Mouse (Mus musculus): Measurements from ENCODE around the gene Spsb1. TPM values are rescaled to one million over a fixed set of nuclear protein-coding genes. Genes with fewer than 3 reads are reported as not detected.
A peak's percentile ranks its signal among the peaks of the same experiment; 100 is the strongest.

The Spsb1 gene
- polyA plus RNA-seq, 1 experiment from 2014 or later = 15.6 TPM

DNA sequence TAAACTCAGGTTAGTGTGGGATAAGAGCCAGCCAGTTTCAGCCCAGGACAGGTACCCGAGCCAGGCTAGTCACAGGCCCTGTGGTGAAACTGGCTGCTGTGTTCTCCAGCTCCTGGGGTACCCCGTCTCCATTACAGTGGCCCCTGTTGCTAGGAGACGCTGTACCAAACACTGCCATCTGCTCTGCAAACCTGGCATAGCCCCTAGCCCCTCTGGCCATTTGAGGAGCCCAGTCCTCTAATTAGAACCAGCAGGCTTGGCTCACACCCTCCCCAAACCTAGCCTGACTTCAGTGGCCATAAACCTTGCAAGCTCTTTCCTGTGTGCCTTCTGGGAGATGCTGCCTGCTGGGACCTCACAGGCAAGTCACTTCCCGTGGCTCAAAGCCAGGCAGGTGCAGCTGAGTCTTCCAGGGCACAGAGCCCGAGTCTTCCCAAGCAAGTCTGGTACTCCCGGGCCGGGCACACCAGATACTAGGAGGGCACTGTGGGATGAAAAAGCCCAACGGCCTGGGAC lies 78.8 kb downstream of the Spsb1 start:
- no peaks in the 10 kb centered on the region for H3K36me3 ChIP-seq
- no peak overlapping the region for H3K9ac ChIP-seq
- no peak overlapping the region for H3K4me2 ChIP-seq
- H3K27ac ChIP-seq = no peak overlapping the region
- ATAC-seq (ENCODE audit: insufficient read depth, low FRiP score, low read depth) = no peak
- H3K4me3 ChIP-seq (replicated peaks) = no peak overlapping the region
- 58% methylated on average over 8 of the region's 8 CpGs for WGBS
- peaks cover 30% of the 10 kb centered on the region for H3K4me1 ChIP-seq
- no peaks in the 10 kb centered on the region for H3K27me3 ChIP-seq (replicated peaks)
- no peaks in the 10 kb centered on the region for H3K9me3 ChIP-seq

DNA sequence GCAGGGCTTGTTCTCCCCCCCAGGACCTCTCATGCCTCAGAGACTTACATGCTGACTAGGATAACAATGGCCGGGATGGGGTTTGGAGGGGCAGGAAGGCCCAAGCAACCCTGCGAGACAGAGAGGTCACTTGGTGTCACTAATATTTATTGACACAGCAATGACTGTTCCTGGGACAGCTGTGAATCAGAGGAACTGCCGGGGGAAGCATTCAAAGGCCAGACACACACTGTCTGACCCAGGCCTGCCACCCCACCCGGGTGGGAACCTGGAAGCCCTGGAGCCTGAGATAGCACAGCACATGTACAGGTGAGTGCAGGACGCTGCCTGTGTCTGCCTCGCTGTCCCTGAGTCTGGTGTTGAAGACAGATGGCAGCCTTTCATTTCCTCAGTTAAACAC lies 79.5 kb downstream of the Spsb1 start:
- 36% methylated on average over 6 of the region's 6 CpGs for WGBS
- no peaks in the 10 kb centered on the region for H3K27me3 ChIP-seq (replicated peaks)
- peaks cover 30% of the 10 kb centered on the region for H3K4me1 ChIP-seq
- H3K9me3 ChIP-seq = no peaks in the 10 kb centered on the region
- no peak overlapping the region for H3K27ac ChIP-seq
- ATAC-seq (ENCODE audit: insufficient read depth, low FRiP score, low read depth) = no peak
- no peaks in the 10 kb centered on the region for H3K36me3 ChIP-seq
- no peak overlapping the region for H3K4me3 ChIP-seq (replicated peaks)
- H3K9ac ChIP-seq = no peak overlapping the region
- H3K4me2 ChIP-seq = no peak overlapping the region

DNA sequence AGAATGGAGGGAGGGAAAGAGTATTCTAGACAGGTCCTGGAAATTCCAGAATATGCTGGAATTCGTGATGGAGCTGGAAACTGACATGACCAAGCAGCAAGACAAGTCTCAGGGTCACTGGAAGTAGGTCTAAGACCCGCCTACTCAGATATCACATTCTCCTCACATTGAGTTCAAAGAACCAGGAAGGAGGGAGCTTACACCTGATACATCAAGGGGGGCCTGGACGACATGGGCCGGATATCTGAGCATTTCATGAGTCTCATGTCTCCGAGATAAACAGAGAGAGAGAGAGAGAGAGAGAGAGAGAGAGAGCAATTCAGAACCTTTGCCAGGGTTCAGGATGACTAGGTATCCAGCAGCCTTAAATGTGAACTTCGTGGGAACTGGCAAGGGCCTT lies 82.6 kb downstream of the Spsb1 start:
- ATAC-seq (ENCODE audit: insufficient read depth, low FRiP score, low read depth) = no peak
- Histone ChIP-seq H3K4me3 (replicated peaks) (no peak overlapping the region), H3K4me2 (no peak overlapping the region), H3K9ac (no peak overlapping the region), H3K27ac (no peak overlapping the region), H3K4me1 (peaks cover 15% of the 10 kb centered on the region), H3K27me3 (replicated peaks) (no peaks in the 10 kb centered on the region), H3K9me3 (no peaks in the 10 kb centered on the region), H3K36me3 (no peaks in the 10 kb centered on the region)
- WGBS = 58% methylated on average over 6 of the region's 6 CpGs

DNA sequence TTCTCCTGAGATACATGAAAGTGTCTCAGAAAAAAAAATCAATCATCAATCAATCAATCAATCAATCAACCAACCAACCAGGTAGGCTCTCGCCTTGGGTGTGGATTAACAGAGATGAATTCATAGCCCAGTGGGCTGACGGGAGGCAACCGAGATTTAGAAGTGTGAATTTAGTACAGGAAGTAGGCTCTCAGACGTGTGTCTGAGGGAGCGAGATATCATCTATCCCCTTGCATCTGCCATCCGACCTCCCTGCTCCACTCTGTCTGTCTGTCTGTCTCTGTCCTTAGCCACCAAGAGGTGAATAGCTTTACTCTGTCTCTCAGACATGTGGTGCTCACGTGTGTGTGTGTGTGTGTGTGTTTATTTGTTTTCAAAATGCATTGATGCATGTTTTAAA lies 83.3 kb downstream of the Spsb1 start:
- H3K27ac ChIP-seq = no peak overlapping the region

DNA sequence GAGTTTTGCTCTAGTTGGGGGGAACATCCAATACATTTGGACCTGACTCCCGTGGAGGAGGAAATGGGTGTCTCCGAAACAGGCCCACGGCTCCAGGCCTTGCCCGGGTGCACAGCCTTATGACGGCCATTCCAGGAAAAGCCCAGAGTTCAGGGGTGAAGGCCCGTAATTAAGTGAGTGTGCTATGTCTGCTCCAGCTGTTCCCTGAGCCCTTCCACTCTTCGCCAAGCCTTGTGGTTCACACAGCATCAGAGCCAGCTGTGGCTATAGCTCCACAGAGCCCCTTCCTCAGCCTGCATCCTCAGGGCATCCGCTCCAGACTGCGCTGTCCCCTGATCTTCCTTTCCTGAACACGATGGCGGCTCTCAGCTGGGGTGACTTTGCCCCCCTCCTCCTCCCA lies 83.8 kb downstream of the Spsb1 start:
- no peak for ATAC-seq (ENCODE audit: insufficient read depth, low FRiP score, low read depth)
- no peak overlapping the region for H3K4me2 ChIP-seq
- no peaks in the 10 kb centered on the region for H3K27me3 ChIP-seq (replicated peaks)
- no peaks in the 10 kb centered on the region for H3K36me3 ChIP-seq
- no peak overlapping the region for H3K4me3 ChIP-seq (replicated peaks)
- H3K9ac ChIP-seq = no peak overlapping the region
- H3K27ac ChIP-seq = no peak overlapping the region
- H3K4me1 ChIP-seq = peaks cover 3% of the 10 kb centered on the region; the same call in 1 of the 2 replicates
- 53% methylated on average over 11 of the region's 11 CpGs for WGBS
- no peaks in the 10 kb centered on the region for H3K9me3 ChIP-seq

More for the DNA sequence above, 83.3 kb downstream of the Spsb1 start:
- H3K4me1 ChIP-seq = peaks cover 9% of the 10 kb centered on the region
- H3K36me3 ChIP-seq = no peaks in the 10 kb centered on the region
- no peak overlapping the region for H3K4me2 ChIP-seq
- no peaks in the 10 kb centered on the region for H3K9me3 ChIP-seq
- H3K4me3 ChIP-seq (replicated peaks) = no peak overlapping the region
- 58% methylated on average over 7 of the region's 7 CpGs for WGBS
- H3K27me3 ChIP-seq (replicated peaks) = no peaks in the 10 kb centered on the region
- no peak overlapping the region for H3K9ac ChIP-seq
- no peak for ATAC-seq (ENCODE audit: insufficient read depth, low FRiP score, low read depth)

DNA sequence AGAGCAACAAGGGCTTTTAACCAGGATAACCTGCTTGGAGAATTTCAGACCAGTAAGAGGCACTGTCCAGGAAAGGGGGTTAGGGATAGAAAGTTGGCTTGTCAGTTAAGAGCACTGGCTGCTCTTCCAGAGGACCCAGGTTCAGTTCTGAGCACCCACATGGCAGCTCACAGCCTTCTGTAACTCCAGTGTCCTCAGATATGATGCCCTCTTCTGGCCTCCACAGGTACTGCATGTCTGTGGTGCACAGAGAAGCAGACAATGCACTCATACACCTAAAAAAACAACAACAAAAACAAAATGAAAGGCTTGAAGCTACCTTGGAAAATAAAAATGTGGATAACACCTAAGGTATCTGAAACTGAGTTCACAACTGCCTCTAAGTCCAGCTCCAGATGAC lies 84.4 kb downstream of the Spsb1 start:
- no peak overlapping the region for H3K27ac ChIP-seq
- no peak overlapping the region for H3K9ac ChIP-seq
- H3K27me3 ChIP-seq (replicated peaks) = no peaks in the 10 kb centered on the region
- no peak for ATAC-seq (ENCODE audit: insufficient read depth, low FRiP score, low read depth)
- H3K4me1 ChIP-seq = no peaks in the 10 kb centered on the region
- H3K36me3 ChIP-seq = no peaks in the 10 kb centered on the region
- no peak overlapping the region for H3K4me2 ChIP-seq
- no peaks in the 10 kb centered on the region for H3K9me3 ChIP-seq
- H3K4me3 ChIP-seq (replicated peaks) = no peak overlapping the region

DNA sequence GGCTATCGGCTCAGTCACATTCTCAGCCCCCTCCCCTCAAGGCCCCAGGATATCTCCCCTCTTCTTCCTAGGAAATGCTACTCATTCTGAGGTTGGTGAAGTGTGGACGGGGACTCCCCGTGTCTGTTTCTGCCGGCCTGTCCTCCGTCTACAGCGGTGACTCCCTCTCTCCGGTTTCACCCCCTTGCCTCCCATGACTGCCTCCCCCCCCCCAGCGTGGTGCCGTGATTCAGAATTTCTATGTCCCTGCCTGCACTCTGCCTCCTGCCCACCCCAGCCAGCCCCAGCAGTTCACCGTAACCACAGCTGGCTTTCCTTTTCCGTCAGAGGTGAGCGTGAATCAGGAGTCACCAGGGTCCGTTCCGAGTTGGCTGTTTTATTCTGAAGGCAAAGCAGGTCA lies 86.1 kb downstream of the Spsb1 start:
- no peak overlapping the region for H3K27ac ChIP-seq
- 70% methylated on average over 14 of the region's 14 CpGs for WGBS
- ATAC-seq (ENCODE audit: insufficient read depth, low FRiP score, low read depth) = no peak
- H3K9ac ChIP-seq = no peak overlapping the region
- H3K27me3 ChIP-seq (replicated peaks) = no peaks in the 10 kb centered on the region
- no peaks in the 10 kb centered on the region for H3K36me3 ChIP-seq
- no peaks in the 10 kb centered on the region for H3K4me1 ChIP-seq
- no peak overlapping the region for H3K4me2 ChIP-seq
- H3K9me3 ChIP-seq = no peaks in the 10 kb centered on the region
- no peak overlapping the region for H3K4me3 ChIP-seq (replicated peaks)

DNA sequence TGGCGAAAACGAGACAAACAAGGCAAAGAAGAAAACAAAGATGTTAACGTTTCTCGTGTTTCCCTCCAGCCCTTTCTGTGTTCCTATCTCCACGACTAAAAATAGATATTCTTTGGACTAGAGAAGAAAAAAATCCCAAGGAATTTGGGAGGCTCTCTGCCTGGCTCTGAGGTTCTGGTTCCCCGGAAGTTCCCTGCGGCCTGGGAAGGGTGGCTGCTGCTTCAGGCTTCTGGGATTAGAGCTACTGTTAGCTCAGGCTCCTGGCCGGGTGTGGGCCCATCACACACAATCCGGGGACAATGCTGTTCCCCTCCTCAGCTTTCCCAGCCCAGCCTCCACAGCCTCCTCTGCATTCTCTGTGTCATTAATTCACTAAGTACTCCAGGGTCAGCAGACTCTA lies 86.8 kb downstream of the Spsb1 start:
- no peaks in the 10 kb centered on the region for H3K27me3 ChIP-seq (replicated peaks)
- ATAC-seq (ENCODE audit: insufficient read depth, low FRiP score, low read depth) = no peak
- 41% methylated on average over 9 of the region's 9 CpGs for WGBS
- no peak overlapping the region for H3K4me3 ChIP-seq (replicated peaks)
- no peak overlapping the region for H3K9ac ChIP-seq
- H3K9me3 ChIP-seq = no peaks in the 10 kb centered on the region
- no peaks in the 10 kb centered on the region for H3K4me1 ChIP-seq
- H3K36me3 ChIP-seq = no peaks in the 10 kb centered on the region
- H3K4me2 ChIP-seq = no peak overlapping the region
- peak overlapping the region; percentile 55; the same call in 1 of the 2 replicates for H3K27ac ChIP-seq

DNA sequence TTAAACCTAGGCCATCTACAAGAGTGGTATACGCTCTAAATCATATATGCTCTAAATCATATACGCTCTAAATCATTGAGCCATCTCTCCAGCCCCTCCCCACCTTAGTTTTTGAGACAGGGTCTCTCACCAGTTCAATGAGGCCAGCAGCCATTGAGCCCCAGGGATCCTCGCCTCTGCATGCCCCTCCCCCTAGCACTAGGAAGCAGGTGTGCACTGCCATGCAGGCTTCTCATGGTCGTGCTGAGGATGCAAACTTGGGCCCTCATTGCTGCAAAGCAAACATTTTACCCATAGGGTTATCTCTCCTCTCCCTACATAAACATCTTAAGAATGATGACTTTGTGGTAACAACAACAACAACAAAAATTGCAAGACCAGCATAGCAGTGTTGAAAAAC lies 87.5 kb downstream of the Spsb1 start:
- no peak for ATAC-seq (ENCODE audit: insufficient read depth, low FRiP score, low read depth)
- Histone ChIP-seq H3K4me1 (no peaks in the 10 kb centered on the region), H3K4me2 (no peak overlapping the region), H3K27ac (no peak overlapping the region), H3K36me3 (no peaks in the 10 kb centered on the region), H3K27me3 (replicated peaks) (no peaks in the 10 kb centered on the region), H3K9me3 (no peaks in the 10 kb centered on the region), H3K4me3 (replicated peaks) (no peak overlapping the region), H3K9ac (no peak overlapping the region)
- WGBS = 65% methylated on average over 4 of the region's 4 CpGs

DNA sequence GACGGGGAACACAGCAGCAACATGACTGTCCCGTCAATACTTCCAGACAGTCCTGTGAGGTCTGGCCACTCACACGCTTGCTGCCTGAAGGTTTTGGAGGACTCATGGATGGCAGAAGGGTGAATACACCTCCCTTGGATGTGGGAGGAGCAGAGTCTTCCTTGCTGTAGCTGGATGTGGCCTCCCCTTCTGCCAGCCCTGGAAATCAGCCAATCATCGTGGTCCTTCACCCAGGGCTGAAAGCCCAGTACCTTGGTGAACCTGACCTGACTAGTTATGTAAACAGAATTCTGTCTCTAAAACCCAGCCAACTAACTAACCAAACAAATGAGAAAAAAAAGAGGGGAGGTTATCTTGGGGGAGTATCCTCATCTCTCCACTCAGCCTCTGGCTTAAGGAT lies 90.4 kb downstream of the Spsb1 start:
- H3K27me3 ChIP-seq (replicated peaks) = no peaks in the 10 kb centered on the region
- H3K9ac ChIP-seq = no peak overlapping the region
- no peak overlapping the region for H3K4me2 ChIP-seq
- H3K4me3 ChIP-seq (replicated peaks) = no peak overlapping the region
- no peaks in the 10 kb centered on the region for H3K36me3 ChIP-seq
- no peak overlapping the region for H3K27ac ChIP-seq
- 69% methylated on average over 4 of the region's 4 CpGs for WGBS
- H3K4me1 ChIP-seq = no peaks in the 10 kb centered on the region
- no peaks in the 10 kb centered on the region for H3K9me3 ChIP-seq
- no peak for ATAC-seq (ENCODE audit: insufficient read depth, low FRiP score, low read depth)

DNA sequence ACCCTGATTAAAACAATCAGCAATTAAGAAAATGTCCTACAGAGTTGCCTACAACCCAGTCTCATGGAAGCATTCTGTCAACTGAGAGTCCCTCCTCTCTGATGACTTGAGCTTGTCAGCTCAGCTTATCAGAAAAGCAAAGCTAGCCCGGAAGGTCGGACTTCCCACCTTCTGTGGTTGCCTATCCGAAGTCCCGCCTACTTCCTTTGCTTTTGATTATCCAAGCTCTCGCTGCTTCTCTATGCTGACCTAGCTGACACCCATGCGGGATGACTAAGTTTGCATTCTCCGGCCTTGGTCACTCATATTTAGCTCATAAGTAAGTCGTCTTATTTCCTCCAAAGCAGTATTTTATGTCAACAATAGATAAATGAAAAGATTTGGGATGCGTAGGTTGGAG lies 91.3 kb downstream of the Spsb1 start:
- Histone ChIP-seq H3K36me3 (no peaks in the 10 kb centered on the region), H3K4me2 (no peak overlapping the region), H3K27ac (no peak overlapping the region), H3K4me1 (no peaks in the 10 kb centered on the region), H3K9me3 (no peaks in the 10 kb centered on the region), H3K27me3 (replicated peaks) (no peaks in the 10 kb centered on the region), H3K4me3 (replicated peaks) (no peak overlapping the region), H3K9ac (no peak overlapping the region)
- WGBS = 76% methylated on average over 9 of the region's 9 CpGs
- no peak for ATAC-seq (ENCODE audit: insufficient read depth, low FRiP score, low read depth)

DNA sequence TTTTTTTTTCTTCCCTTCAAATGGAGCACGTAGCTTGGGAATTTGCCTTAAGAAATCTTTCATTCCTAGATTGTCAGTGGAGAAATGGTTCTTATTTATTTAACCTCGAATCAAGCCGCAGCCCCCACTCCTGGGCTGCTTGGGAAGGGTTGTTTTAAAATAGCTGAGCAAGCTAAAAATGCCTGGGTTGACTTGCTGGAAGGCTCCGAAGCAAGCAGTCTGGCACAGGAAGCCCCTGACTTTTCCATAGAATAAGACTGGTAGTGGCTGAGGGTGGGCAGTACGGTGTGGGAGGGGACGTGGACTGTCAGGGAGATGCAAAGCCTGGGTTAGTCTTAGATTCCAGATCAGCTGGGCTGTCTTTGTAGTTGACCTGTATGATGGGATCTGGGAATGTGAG lies 94.5 kb downstream of the Spsb1 start:
- no peak overlapping the region for H3K9ac ChIP-seq
- H3K27ac ChIP-seq = no peak overlapping the region; the same call in 1 of the 2 replicates
- no peaks in the 10 kb centered on the region for H3K27me3 ChIP-seq (replicated peaks)
- H3K4me3 ChIP-seq (replicated peaks) = no peak overlapping the region
- peaks cover 8% of the 10 kb centered on the region; the same call in 1 of the 2 replicates for H3K4me1 ChIP-seq
- 41% methylated on average over 6 of the region's 6 CpGs for WGBS
- no peak for ATAC-seq (ENCODE audit: insufficient read depth, low FRiP score, low read depth)
- H3K9me3 ChIP-seq = no peaks in the 10 kb centered on the region
- H3K36me3 ChIP-seq = no peaks in the 10 kb centered on the region
- no peak overlapping the region for H3K4me2 ChIP-seq

DNA sequence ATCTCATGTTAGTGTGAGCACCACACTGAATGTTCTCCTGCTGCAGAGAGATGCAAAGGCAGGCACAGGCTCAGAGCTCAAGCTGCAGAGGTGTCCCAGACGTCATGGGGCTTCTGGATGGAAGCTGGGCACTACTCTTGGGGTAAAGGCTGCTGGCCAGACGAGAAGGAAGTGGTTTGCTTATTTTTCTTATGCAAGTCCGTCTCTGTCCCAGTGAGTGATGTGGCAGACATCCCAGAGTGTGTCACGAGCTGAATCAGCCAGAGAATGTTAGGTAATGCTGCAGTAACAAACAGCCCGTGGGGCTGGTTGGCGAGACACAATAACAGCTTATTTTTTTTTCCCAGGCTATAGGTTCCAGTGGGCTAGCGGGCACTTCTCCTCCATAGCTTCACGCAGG lies 96.3 kb downstream of the Spsb1 start:
- no peak for ATAC-seq (ENCODE audit: insufficient read depth, low FRiP score, low read depth)

More for the DNA sequence above, 96.3 kb downstream of the Spsb1 start:
- Histone ChIP-seq H3K9ac (no peak overlapping the region), H3K36me3 (no peaks in the 10 kb centered on the region), H3K27ac (no peak overlapping the region), H3K4me1 (peaks cover 24% of the 10 kb centered on the region), H3K27me3 (replicated peaks) (no peaks in the 10 kb centered on the region), H3K4me3 (replicated peaks) (no peak overlapping the region), H3K9me3 (no peaks in the 10 kb centered on the region), H3K4me2 (no peak overlapping the region)
- 60% methylated on average over 8 of the region's 8 CpGs for WGBS

All from stomach, embryonic 15.5 days (tissue).